Mouse (Mus musculus) intestine, embryonic 14.5 days (tissue): ENCODE measurements around the gene Vwa2. TPM values are rescaled to one million over a fixed set of nuclear protein-coding genes. Genes with fewer than 3 reads are reported as not detected.

ENCODE experiments used
- ATAC-seq: fragments of 200-750 bp; cut with Nextera tagmentation; replicated peaks from 2 replicates; pipeline ENCODE4 v1.8.0; 2017; ENCODE audit warnings: low read depth, moderate number of reproducible peaks, moderate TSS enrichment, moderate library complexity; ENCODE audit not compliant: low FRiP score, low TSS enrichment
- DNase-seq: peaks from one replicate; pipeline ENCODE4 v3.0.0-alpha.2; 2018; ENCODE audit warnings: low spot score
- H3K27ac ChIP-seq: fragments of 300-500 bp; sonication (generic); 2 replicates; pipeline ENCODE4 v1.5.1; 2014; ENCODE audit warnings: low read depth, mild to moderate bottlenecking, control low read depth
- H3K27me3 ChIP-seq: fragments of 300-500 bp; sonication (generic); replicated peaks from 2 replicates; pipeline ENCODE4 v1.6.1; 2014; ENCODE audit warnings: low read length, control low read depth; ENCODE audit not compliant: control insufficient read depth, insufficient read depth
- H3K36me3 ChIP-seq: fragments of 300-500 bp; sonication (generic); 2 replicates; pipeline ENCODE4 v1.6.1; 2014; ENCODE audit warnings: low read length, control low read depth; ENCODE audit not compliant: control insufficient read depth, insufficient read depth
- H3K4me1 ChIP-seq: fragments of 300-500 bp; sonication (generic); replicated peaks from 2 replicates; pipeline ENCODE4 v1.6.1; 2014; ENCODE audit warnings: low read length, control low read depth, mixed read lengths; ENCODE audit not compliant: control insufficient read depth, insufficient read depth
- H3K4me2 ChIP-seq: fragments of 300-500 bp; sonication (generic); 2 replicates; pipeline ENCODE4 v1.6.1; 2014; ENCODE audit warnings: low read length
- H3K4me3 ChIP-seq: fragments of 300-500 bp; sonication (generic); 2 replicates; pipeline ENCODE4 v1.5.1; 2014; ENCODE audit warnings: low read depth, low read length, control low read depth, mixed read lengths
- H3K9ac ChIP-seq: fragments of 300-500 bp; sonication (generic); 2 replicates; pipeline ENCODE4 v1.6.1; 2014; ENCODE audit warnings: mild to moderate bottlenecking, low read length
- H3K9me3 ChIP-seq: fragments of 300-500 bp; sonication (generic); 2 replicates; pipeline ENCODE4 v1.6.1; 2016; ENCODE audit warnings: low read length, control low read depth; ENCODE audit not compliant: control insufficient read depth
- WGBS: fragments of 180-500 bp; shearing (Covaris S2); extraction: QIAGEN DNeasy Blood & Tissue Kit; methylation state at CpG from one replicate; pipeline ENCODE4 v1.1.7; 2014; 5-methylcytosine and 5-hydroxymethylcytosine counted together
- polyA plus RNA-seq: library from polyadenylated mRNA; unstranded; fragments of >200 nt; fragmentation: Nextera tagmentation; extraction: Ambion mirVana; gene quantifications from 2 replicates; pipeline ENCODE4 v1.2.1, GENCODE M21; 2014

Gene Vwa2
- polyA plus RNA-seq, 1 experiment from 2014 or later: 1.8 TPM

DNA sequence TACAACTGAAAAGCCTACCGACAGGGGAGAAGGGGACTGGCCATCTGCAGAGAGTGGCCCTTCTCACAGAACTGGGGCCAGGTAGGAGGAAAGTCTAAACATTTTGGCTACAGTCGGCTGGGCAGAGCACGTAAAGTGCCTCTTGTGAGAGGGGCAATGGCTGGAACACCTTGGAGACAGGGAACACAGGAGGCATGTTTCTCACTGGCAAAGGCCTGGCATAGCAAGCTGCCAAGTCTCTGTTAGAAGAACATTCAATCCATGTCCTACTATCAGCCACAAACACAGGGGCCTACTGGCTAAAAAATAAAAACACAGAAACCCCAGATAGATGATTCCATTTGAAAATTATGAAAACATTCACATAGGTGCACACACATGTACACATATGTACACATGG lies 72.7 kb downstream of the Vwa2 start:
- peaks cover 8% of the 10 kb centered on the region; the same call in 1 of the 2 replicates for H3K36me3 ChIP-seq
- H3K9ac ChIP-seq: no peak overlapping the region
- DNase-seq (no peak), ATAC-seq (no peak)
- no peak overlapping the region for H3K27ac ChIP-seq
- no peaks in the 10 kb centered on the region for H3K27me3 ChIP-seq
- WGBS: 66% methylated on average over 3 of the region's 3 CpGs
- 0 out of 2 replicates have a peak, but pooled peaks cover 11% of the 10 kb centered on the region for H3K4me1 ChIP-seq
- no peak overlapping the region for H3K4me2 ChIP-seq
- no peaks in the 10 kb centered on the region for H3K9me3 ChIP-seq
- no peak overlapping the region for H3K4me3 ChIP-seq

- Histone ChIP-seq H3K9me3 (no peaks in the 10 kb centered on the region), H3K4me2 (no peak overlapping the region), H3K27me3 (no peaks in the 10 kb centered on the region), H3K4me3 (no peak overlapping the region), H3K9ac (no peak overlapping the region), H3K27ac (no peak overlapping the region; the same call in 1 of the 2 replicates), H3K36me3 (peaks cover 5% of the 10 kb centered on the region; the same call in 1 of the 2 replicates), H3K4me1 (0 out of 2 replicates have a peak, but pooled peaks cover 11% of the 10 kb centered on the region)
- whole genome bisulfite sequencing: 65% methylated on average over 6 of the region's 6 CpGs
- DNase-seq: no peak
- ATAC-seq: no peak
These were observed 74.0 kb downstream of the Vwa2 start for GRCm38 (mm10) chr19:56947971-56948610.

- H3K4me3 ChIP-seq: no peak overlapping the region
- ATAC-seq (no peak; the same call in 1 of the 2 replicates), DNase-seq (no peak)
- no peaks in the 10 kb centered on the region for H3K36me3 ChIP-seq
- peaks cover 13% of the 10 kb centered on the region; the same call in 1 of the 2 replicates for H3K4me1 ChIP-seq
- H3K4me2 ChIP-seq: no peak overlapping the region
- no peaks in the 10 kb centered on the region for H3K27me3 ChIP-seq
- WGBS: 42% methylated on average over 8 of the region's 8 CpGs
- no peak overlapping the region for H3K9ac ChIP-seq
- no peaks in the 10 kb centered on the region for H3K9me3 ChIP-seq
- H3K27ac ChIP-seq: no peak overlapping the region; the same call in 1 of the 2 replicates
These were observed 75.8 kb downstream of the Vwa2 start for GRCm38 (mm10) chr19:56949868-56950267.

DNA sequence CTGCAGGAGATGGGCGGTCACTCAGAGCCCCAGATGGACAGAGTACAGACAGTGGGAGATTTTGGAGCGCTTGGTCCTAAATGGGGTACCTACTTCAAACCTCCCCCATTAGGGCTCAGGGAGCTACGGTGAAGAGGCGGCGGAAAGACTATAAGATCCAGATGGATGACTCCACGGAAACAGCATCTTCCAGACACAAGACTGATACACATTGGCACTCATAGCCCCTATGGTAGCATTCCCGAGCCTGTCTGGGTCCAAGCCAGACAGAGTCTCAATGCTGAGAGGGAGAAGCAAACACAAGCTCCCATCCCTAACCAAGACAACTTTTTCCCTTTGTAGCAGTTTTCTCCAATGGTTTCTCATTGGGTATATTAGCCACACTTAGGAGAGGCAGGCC lies 76.8 kb downstream of the Vwa2 start:
- no peak overlapping the region for H3K4me3 ChIP-seq
- H3K9me3 ChIP-seq: no peaks in the 10 kb centered on the region
- no peaks in the 10 kb centered on the region for H3K36me3 ChIP-seq
- DNase-seq (no peak), ATAC-seq (no peak)
- no peak overlapping the region for H3K9ac ChIP-seq
- H3K4me1 ChIP-seq: peaks cover 14% of the 10 kb centered on the region
- no peak overlapping the region for H3K27ac ChIP-seq
- no peaks in the 10 kb centered on the region for H3K27me3 ChIP-seq
- WGBS: 77% methylated on average over 7 of the region's 7 CpGs
- no peak overlapping the region for H3K4me2 ChIP-seq

DNA sequence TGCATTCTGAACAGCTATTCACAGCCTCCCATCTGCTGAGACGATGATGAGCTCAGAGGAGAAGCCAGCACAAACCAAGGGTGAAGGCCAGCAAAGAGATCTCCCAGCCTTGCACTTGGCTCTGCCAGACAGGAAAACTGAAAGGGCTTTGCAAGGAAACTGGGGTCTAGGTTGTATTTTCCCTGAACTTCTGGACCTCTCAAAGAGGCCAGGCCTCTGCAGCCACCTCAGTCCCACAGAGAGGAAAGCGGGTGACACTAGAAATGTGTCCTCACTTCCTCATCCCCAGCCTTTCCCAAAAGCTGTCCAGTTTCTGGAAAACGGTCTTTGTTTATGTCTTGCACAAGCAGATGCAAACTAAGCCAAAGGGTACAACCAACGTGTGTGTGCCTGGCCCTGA lies 79.8 kb downstream of the Vwa2 start:
- Histone ChIP-seq H3K4me3 (no peak overlapping the region), H3K36me3 (no peaks in the 10 kb centered on the region), H3K27me3 (no peaks in the 10 kb centered on the region), H3K4me1 (peaks cover 37% of the 10 kb centered on the region), H3K9ac (no peak overlapping the region), H3K4me2 (no peak overlapping the region), H3K9me3 (no peaks in the 10 kb centered on the region), H3K27ac (no peak overlapping the region)
- 45% methylated on average over 4 of the region's 4 CpGs for WGBS
- DNase-seq (no peak), ATAC-seq (no peak)

DNA sequence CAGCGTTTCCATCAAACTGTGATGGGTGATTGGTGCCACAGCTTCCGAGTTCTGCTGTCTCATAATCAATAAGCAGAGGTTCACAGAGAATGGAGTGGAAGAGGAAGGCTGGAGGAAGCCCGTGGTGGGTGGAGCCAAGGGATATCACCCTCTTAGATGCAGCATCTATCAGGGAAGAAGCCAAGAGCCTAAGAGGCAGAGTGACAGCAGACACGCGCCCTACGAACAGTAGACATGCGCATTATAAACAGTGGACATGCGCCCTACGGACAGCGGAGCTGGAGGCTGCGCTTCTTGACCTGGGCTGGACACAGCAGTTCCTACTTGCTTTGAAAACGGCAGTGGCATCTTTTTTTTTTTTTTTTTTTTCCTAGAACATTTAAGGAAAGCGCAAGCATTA lies 80.8 kb downstream of the Vwa2 start:
- Histone ChIP-seq H3K27ac (no peak overlapping the region), H3K9me3 (no peaks in the 10 kb centered on the region), H3K4me2 (no peak overlapping the region), H3K9ac (no peak overlapping the region), H3K36me3 (no peaks in the 10 kb centered on the region), H3K4me3 (no peak overlapping the region), H3K27me3 (no peaks in the 10 kb centered on the region), H3K4me1 (peaks cover 46% of the 10 kb centered on the region)
- 85% methylated on average over 13 of the region's 13 CpGs for WGBS
- DNase-seq (no peak), ATAC-seq (no peak)

- DNase-seq (no peak), ATAC-seq (no peak)
- Histone ChIP-seq H3K27me3 (no peaks in the 10 kb centered on the region), H3K9ac (no peak overlapping the region), H3K36me3 (no peaks in the 10 kb centered on the region), H3K27ac (peak overlapping the region; percentile 54), H3K4me2 (no peak overlapping the region), H3K9me3 (no peaks in the 10 kb centered on the region), H3K4me1 (peaks cover 43% of the 10 kb centered on the region), H3K4me3 (no peak overlapping the region)
- 57% methylated on average over 20 of the region's 20 CpGs for WGBS
These were observed 81.8 kb downstream of the Vwa2 start for GRCm38 (mm10) chr19:56955568-56956513.

DNA sequence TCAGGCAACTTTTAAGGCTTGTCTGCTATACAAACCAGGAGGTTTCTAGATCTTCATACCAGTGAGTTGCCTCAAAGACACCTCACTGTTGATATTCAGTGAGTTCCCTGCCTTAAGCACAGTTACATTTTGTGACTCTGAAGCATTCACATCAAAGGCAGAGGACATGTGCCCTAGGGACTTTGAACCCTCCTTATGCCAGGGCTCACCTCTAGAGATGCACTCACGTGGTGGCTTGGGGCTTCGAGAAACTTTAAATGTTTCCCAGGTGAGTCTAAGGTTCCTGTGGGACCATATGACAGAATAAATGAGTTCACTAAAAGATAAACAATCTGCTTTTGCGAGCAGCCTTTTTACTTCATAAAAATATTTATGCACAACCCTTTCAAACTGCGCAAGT lies 84.0 kb downstream of the Vwa2 start:
- peak overlapping the region; percentile 80 for H3K27ac ChIP-seq
- no peak for ATAC-seq
- H3K9ac ChIP-seq: no peak overlapping the region
- DNase-seq: no peak
- H3K4me3 ChIP-seq: no peak overlapping the region
- WGBS: 35% methylated on average over 4 of the region's 4 CpGs
- peaks cover 43% of the 10 kb centered on the region for H3K4me1 ChIP-seq
- no peaks in the 10 kb centered on the region for H3K36me3 ChIP-seq
- no peak overlapping the region for H3K4me2 ChIP-seq
- no peaks in the 10 kb centered on the region for H3K9me3 ChIP-seq
- H3K27me3 ChIP-seq: no peaks in the 10 kb centered on the region
